Mouse (Mus musculus) kidney, adult 8-10 months (tissue): ENCODE results near the gene Spin2d.
A peak's percentile ranks its signal among the peaks of the same experiment; 100 is the strongest.
"Not testable (repeated sequence)": the region's sequence is repeated elsewhere in the genome, so short reads cannot be mapped to it uniquely, and the experiment has no call there.

Experiments
- DNase-seq, 2 experiments: peaks; one replicate each; pipeline ENCODE4 v3.0.0; 2022

Gene Spin2d

GRCm38 (mm10) chrX:73176889-73177288 is at the start of gene Spin2d:
Spin2d (minus strand) TSS chrX:73176989.
- not testable (repeated sequence) for DNase-seq

- no peak for DNase-seq
These were observed 48.6 kb upstream of the Spin2d start for GRCm38 (mm10) chrX:73225365-73225764.

GRCm38 (mm10) chrX:73213819-73214564 is 37.2 kb upstream of the Spin2d start, which contains the start of gene Xlr4b:
Xlr4b (plus strand) TSS chrX:73214333.
- DNase-seq = not testable (repeated sequence)

GRCm38 (mm10) chrX:73191934-73192333 is 15.1 kb upstream of the Spin2d start, which contains the start of gene Xlr3b:
Xlr3b (plus strand) TSS chrX:73192207.
- peak; percentile 2 to 12 for DNase-seq

GRCm38 (mm10) chrX:73149350-73149749 is 27.4 kb downstream of the Spin2d start, which contains the start of gene DXBay18:
DXBay18 (minus strand) TSS chrX:73149450.
- DNase-seq = not testable (repeated sequence)

GRCm38 (mm10) chrX:73148496-73148895 is 28.3 kb downstream of the Spin2d start, which contains the start of gene Xlr5b:
Xlr5b (plus strand) TSS chrX:73148796.
- not testable (repeated sequence) for DNase-seq

GRCm38 (mm10) chrX:73143218-73143618 is 33.6 kb downstream of the Spin2d start:
- not testable (repeated sequence) for DNase-seq
